Mouse (Mus musculus) gastrocnemius, postnatal 4 days (tissue): ENCODE data around the gene Nckap5. TPM values are rescaled to one million over a fixed set of nuclear protein-coding genes. Genes with fewer than 3 reads are reported as not detected.
A peak's percentile ranks its signal among the peaks of the same experiment; 100 is the strongest.
"Not testable (repeated sequence)": the region's sequence is repeated elsewhere in the genome, so short reads cannot be mapped to it uniquely, and the experiment has no call there.

Source experiments
- DNase-seq, 2 experiments: peaks; one replicate each; pipeline ENCODE4 v3.0.0; 2021 to 2022; ENCODE audit warnings: low spot score in 2 of 2, mixed read lengths in 2 of 2
- long read RNA-seq, 2 experiments: library from polyadenylated mRNA; stranded (forward); transcript quantifications; one replicate each; pipeline ENCODE4 v2.0.0; 2021
- total RNA-seq, 2 experiments: library from RNA; stranded (reverse); gene quantifications; 2 replicates each; pipeline ENCODE4 v1.2.3; 2021

Nckap5 gene
- total RNA-seq = 1 to 10 TPM; 6.7 to 7.5 TPM
- long read RNA-seq, experiment 1, partial matches to known transcripts = 2 of 17 reads
- long read RNA-seq, experiment 1, other reads (novel, unspliced or antisense) = 15 of 17 reads
- long read RNA-seq, experiment 2, partial matches to known transcripts = 0 of 16 reads
- long read RNA-seq, experiment 2, other reads (novel, unspliced or antisense) = 16 of 16 reads

DNA sequence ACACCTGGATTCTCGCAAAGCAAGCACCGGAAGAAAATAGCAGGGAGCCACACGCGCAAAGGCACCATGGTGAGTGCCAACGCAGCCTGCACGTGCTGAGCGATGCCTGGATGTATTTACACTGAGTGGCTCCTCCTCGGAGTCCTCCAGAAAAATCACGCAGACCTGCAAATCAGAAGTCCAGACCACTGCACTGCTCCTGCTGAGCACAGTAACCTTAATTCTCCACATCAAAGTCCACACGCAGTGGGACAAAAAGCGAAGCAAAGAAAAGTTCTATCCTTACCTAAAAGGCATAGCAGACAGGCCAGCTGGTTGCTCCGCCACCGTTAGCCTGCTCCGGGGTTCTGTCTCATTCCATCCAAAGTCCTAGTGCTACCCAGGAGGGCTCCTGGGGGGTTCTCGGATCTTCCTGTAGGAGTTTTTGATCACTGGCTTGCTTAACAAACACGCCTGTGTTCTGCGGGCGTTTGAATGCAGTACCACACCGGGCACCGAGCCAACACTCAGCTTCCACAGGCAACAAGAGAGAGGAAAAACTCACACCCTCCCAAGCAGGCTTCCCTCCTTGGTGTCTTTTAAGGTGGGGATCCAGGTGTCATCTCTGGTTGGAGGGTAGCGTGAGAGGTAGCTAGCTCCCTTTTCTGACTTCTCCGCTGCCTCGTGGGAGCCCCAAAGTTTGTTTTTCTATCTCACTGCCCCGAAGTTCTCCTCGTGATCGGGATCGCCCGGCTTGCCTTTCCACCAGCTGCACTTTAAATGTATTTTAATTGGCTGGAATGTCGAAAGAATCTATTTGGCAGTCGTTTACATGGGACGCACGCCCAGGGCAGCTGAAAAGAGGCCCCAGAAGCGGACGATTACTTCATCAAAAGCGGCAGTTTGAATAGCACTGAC, at the start of gene Nckap5:
TSS of gene Nckap5 (minus strand) at position 769 of the 897 bp plus-strand sequence.
- peak; percentile 61 to 80 for DNase-seq

DNA sequence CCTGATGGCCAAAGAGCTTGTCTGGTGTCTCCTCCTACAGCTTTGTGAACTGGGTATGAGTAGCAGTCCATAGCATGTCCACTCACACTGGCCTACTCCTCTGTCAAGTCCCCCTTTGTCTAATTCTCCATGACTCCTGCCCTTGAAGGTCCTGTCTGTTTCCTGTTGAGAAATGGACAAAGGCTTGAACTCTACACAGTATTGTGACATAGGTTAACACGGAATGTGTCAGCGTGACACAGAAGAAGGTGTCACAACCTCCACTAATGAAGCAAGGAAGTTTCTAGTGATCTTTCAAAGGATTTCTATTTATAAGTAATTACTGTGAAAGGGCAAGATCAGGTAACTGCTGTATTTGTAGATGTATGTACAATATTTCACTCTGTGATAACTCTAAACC, 46.9 kb upstream of the Nckap5 start:
- DNase-seq = no peak

DNA sequence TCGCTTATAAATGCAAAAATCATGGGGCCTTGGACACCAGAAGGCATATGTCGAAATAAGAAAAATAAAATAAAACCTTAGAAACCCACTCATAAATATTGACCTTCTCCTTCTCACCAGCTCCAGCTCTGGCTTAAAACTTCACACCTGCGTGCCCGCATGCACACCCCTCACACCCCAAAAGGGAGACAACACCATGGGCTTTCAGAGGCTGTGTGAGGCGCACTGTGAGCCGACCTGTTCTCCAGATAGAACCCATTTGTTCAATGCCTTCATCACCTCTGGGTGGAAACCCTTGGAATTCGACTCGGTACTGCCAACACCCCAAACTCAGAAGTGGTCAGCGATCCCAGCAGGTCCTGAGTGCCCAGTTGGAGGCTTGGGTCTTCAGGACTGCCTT, 37.8 kb upstream of the Nckap5 start:
- DNase-seq = no peak

DNA sequence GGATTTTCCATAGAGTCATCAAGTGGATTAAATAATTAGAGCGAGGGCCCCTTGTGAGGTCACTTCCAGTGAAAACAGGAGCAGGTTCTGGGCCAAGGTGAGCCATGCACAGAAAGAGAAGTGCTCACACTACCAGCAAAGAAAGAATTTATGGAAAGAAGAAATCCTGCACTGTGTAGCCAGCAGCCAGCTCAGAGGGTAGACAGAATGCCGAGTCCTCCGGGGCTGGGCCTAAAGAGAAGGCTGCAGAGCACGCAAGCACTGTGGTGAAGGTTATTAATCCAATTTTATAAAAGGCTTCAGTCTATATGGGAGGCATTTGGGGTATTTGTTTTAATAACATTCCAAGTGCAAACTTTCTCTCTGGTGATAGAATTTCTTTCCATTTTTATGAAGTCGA, 37.3 kb upstream of the Nckap5 start:
- DNase-seq = no peak

DNA sequence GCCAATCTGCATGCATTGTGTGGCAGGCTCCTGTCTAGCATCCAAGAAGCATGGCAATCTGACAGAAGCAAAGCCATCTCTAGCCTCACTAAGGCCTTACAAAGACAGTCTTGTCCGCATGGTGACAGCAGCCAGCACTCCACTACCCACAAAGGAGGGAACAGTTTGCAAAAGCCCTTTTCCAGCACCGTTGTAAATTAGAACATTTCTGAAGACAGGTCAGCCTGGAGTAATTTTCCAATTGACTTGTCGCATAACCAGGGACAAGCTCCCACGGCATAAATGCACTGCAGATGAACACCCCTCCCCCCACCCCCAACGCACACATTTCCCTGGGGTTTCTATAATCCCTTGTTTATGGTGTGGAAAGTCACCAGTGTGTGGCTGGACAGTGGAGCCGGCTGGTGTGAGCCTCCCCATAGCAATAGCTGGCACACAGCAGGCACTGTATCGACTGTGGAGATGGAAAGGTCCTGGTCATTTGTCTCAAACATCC, 35.0 kb upstream of the Nckap5 start:
- no peak for DNase-seq

DNA sequence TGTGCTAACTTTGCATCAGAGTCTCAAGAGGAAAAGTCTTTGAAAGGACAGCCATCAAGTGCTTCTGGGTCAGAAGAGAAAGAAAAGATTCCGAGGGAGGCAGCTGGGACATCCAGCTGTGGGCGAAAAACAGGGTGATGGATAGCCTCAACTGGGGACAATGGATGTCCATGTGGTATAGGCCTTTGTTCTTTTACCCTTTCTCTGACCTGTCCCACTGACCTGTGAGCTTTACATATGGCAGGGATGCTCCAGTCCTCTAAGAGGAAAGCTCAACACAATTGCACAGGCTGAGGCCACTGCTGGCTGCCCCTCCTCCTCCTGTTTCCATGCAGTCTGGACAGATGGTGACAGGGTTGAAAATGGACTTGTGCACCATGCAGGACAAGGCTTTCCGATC, 31.2 kb upstream of the Nckap5 start:
- DNase-seq = no peak

DNA sequence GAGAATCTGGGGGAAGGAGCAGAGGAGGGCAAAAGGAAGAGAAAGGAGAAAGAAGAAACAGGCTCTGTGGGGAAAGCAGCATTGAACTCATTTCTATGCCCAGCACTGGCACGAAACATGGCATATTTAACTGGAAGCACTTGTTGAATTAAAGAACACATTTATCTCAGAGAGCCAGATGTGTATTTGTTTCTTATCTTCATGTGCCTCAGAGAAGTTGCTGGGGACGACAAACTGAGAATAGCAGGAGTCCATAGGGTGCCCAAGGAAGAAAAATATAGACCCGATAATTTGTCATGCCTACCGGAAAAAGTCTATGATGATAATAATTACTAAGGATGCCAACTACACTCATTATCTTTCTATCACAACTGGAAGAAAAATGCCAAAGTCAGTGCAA, 29.9 kb upstream of the Nckap5 start:
- DNase-seq = no peak

DNA sequence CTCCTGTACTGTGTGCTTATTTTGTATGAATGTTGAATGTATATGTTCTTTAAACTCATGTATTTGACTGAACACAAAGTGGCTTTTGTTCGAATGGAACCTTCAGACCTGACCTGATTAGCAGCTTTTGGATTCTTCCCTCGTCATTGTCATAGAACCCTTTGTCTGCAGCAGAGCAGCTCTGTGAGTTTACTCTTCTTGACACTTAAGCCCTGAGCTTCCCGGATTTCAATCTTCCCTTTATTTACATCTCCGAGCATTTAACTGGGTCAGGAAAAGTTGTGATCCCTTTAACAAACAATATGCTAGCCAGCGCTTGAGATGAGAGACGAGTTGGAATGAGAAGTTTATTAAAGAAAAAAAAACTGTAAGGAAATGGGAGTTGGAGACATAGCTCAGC, 18.9 kb upstream of the Nckap5 start:
- no peak for DNase-seq

DNA sequence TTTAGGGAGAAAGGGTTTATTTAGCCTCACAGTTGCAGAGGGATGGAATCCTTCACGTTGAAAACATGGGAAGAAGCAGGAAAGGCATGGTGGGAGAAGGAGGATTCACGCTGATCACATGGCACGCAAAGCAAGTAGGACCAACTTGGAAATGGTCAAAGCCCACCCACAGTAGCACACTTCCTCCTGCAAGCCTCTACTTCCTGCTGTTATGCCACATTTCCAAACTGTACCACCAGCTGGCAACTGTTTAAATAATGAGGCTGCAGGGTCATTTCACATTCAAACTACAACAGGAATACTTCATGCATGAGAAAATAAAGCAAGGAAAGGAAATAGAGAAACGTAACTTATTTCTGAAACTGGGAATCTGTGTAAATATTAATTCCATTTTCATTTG, 15.7 kb upstream of the Nckap5 start:
- DNase-seq = no peak

DNA sequence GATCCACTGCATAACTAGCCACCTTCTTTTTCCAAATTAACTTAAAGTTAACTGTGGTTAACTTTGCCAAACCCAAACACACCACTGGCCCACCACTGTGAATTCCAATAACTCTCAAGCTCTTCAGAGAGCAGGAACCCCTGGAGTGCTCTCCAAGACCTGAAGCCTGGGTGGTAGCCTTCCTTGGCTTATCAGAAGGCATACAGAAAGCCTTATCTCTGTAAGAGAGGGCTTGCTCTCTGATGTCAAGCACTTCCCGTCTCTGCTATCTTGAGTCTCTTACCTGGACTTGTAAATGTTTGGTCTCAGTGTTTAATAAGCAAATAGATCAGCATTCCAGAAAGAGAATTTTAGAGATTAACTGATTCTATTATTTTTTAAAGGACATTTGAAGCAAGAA, 2.3 kb upstream of the Nckap5 start:
- no peak for DNase-seq

DNA sequence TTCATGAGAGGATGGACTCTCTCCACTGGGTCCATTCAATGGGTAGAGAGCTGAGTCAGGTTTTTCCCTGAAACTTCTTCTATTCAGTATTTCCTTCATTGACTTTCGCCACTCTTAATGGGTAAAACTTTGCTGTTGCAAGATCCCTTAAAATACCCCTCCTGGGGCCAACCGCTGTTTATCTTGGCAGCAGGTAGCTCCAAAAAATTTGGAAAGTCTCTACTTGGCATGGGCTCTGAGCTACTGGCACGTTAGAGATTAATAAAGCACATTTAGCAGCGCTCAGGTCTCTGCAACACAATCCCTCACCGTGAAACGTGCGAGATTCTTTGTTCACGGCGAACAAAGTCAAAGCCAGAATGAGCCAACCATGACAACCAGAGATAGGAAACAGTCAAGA, 1.6 kb downstream of the Nckap5 start:
- no peak for DNase-seq

DNA sequence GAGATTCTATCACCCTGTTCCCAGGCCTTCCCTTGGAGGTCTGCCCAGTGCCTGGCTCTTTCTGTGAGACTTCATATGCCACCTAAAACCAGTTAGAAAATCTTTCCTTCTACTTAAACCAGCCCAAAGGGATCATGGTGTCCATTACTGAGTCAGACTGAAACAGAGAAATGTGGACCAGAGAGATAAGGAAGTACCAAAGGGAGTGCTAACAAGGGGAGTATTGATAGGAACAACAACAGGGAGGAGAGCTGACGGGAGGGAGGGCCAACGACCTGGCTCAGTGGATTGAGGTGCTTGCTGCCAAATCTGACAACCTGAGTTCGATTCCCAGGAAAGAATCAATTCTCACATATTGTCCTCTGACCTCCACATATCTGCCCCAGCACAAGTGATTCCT, 5.8 kb downstream of the Nckap5 start:
- no peak for DNase-seq

DNA sequence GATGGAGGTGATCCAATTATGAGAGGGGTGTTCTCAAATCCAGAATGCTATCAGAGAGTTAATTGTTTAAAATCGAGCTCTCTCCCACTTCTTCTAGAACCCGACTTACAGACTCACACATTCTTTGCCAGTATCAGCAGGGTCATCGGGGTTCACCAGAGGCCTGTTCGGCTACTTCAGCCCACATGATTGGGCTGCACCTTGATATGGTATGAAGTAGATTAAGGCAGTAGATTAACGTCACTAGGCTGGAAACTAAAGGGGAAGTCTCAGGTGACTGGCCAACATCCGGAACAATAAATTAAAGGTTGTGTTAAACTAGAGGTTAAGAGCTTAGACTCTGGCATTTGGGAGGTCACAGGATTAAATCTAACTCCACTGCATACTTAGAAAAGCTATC, 8.4 kb downstream of the Nckap5 start:
- DNase-seq = no peak

DNA sequence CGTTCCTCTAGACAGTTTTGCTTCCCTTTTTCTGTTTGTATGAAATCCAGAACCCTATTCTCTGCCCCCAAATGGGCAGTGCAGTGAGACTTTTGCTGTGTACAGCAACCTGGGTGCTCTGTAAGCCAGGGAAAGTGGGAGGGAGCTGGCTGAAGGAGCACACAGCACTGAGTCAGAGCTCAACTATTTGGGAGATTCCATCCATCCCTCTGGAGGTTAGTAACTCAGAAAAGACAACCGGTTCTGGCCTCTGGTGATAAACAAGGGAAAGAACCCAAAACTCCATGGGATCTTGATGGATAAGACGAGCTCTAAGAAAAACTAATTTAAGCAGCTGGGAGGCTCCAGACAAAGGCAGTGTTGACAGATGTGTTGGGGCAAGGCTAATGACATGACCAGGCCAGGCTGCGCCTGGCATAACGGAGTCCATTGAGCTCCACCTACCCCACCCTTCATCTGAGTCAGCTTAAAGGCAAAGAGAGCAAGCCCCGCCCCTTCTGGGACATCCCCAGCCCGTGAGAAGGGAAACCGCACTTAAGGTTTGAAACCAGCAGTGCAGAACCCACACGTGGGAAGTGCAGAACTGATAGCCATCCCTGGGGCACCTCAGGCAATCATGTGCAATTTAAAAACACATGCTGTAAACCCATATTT, 13.1 kb downstream of the Nckap5 start:
- DNase-seq = peak in 1 of 2 experiments; percentile 43

DNA sequence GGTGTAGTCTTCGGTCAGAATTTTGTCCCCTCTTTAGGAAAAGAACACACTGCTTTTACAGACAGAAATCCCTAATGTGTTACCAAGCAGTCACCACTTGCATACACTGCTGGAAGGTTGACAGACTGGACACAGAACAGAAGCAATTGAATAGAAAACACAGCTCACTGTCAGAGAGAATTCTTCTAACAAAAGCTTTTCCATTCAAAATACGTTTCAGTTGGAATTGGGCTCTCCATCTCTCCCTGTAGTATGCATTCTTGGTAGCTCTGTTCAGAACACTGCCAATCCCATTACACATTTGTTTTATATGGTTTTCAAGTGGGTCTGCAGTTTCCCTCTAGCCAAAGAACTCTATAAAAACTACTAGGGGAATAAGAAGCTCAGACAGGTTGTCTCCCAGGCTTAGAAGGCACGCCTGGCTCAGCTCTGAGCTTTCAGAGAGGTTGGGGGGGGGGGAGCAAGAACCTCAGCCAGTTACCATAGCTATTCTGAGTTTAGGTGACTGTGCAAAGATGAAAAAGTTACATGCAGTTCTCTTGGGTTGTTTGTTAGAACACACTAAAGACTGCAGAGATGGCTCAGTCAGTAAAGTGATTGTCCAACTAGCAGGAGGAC, 23.5 kb downstream of the Nckap5 start:
- DNase-seq = no peak

DNA sequence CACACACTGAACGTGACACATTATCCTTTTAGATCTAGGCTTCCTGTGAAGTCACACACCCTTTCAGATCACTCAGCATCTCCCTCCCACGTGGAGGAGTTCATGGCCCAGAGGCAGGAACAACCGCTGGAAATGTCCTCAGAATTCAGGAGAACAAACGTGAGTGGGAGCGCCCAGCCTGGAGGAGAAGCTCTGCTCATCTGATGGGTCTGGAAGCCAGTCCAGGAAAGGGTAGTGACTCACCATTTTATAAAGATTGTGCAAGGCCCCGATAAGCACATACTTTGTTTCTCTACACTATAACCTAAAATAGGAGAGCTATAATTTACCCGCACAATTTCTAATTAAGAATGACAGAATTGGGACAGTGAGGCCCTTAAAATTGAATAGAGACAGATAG, 24.1 kb downstream of the Nckap5 start:
- peak in 1 of 2 experiments; percentile 23 for DNase-seq

DNA sequence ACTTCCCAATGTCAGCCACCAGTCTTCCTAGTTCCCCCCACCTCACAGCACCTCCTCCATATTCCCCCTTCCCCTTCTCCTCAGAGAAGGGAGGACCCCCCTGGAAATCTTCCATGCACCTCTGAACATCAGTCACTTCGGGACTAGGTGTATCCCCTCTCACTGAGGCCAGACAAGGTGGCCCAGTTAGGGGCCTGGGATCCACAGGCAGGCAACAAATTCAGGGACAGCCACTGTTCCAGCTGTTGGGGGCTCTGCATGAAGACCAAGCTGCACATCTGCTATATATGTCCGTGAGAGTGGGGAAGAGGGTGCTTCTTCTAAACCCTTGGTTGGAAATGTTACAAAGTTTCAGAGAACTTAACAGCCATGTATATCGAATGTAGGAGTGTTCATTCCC, 28.2 kb downstream of the Nckap5 start:
- DNase-seq = no peak

DNA sequence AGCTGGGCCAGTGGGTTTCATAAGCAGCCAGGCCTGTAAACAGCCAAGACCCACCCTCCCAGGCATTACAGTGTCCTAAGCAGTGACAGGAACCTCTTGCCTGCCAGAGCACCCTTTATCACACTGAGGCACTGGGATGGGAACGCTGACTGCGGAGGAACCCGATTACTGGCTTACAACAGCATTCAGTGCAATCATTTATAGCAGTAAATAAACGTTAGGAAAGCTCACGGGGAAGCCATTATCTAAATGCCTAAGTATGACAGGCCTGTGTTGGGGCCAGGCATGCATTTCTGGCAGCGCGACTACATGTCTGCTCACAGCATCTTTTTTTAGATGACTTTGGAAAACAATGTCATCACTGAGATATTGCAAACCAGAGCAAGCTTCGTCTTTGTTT, 28.9 kb downstream of the Nckap5 start:
- peak in 1 of 2 experiments; percentile 30 for DNase-seq

DNA sequence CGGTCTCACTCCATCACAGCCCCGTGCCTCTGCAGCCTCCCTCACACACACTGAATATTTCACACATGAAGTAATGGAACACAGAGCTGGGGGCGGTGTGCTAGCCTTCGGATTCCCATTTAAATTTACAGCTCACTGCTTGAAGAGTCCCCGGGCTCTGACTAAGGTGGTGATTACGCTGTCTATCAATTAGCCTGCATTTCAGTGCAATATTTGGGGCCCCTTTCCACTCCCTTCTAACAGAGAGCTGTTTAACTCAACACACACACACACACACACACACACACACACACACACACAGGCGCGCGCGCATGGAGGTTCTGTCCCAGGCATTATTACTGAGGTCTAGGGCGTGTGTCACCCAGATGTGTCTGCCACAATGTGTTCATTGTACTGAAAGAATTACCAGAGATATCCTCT, 31.2 kb downstream of the Nckap5 start:
- no peak for DNase-seq

DNA sequence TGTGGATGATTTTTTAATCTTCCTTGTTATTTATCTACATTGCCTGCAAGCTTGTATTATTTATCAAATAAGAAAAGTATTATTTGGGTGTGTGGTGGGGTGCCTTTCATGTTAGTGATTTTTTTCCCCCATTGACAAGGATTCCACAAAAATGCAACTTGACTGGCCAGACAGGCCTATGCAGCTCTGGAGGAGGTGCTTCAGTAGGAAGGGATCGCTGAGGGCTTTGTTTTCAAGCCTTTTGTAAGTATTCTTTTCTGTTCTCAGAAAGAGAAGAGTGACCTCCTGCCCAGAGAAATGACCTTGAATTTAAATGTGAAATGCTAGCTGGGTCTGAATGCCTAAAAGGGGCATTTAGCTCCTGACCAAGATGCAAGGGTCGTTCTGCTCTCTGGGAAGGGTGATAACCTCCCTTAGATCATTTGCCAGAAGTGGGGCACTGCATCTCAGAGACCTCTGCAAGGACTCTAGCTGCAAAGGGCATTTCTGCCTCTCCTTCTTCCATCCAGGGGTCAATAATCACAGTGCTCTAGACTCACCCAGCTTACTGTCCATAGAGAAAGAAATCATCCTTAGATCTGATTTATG, 50.2 kb downstream of the Nckap5 start:
- not testable (repeated sequence) for DNase-seq

DNA sequence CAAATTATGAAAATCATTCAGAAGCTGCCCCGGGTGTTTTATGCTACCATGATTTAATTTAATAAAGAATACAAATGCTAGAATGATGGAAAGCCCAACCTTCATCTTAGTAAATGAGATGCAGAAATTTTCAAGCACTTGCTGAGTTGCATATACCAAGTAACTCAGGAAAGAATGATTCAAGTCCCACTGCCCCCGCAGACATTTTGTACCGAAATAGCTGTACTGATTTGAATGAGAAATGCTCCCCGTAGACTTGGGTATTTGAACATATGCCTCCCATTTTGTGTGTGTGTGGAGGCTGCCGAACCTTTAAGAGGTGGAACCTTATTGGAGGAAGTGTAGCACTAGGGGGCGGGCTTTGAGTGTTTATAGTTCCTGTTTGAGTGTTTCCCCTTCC, 56.7 kb downstream of the Nckap5 start:
- DNase-seq = not testable (repeated sequence)
